Mouse (Mus musculus): ENCODE results near the gene Nyap1.

DNA sequence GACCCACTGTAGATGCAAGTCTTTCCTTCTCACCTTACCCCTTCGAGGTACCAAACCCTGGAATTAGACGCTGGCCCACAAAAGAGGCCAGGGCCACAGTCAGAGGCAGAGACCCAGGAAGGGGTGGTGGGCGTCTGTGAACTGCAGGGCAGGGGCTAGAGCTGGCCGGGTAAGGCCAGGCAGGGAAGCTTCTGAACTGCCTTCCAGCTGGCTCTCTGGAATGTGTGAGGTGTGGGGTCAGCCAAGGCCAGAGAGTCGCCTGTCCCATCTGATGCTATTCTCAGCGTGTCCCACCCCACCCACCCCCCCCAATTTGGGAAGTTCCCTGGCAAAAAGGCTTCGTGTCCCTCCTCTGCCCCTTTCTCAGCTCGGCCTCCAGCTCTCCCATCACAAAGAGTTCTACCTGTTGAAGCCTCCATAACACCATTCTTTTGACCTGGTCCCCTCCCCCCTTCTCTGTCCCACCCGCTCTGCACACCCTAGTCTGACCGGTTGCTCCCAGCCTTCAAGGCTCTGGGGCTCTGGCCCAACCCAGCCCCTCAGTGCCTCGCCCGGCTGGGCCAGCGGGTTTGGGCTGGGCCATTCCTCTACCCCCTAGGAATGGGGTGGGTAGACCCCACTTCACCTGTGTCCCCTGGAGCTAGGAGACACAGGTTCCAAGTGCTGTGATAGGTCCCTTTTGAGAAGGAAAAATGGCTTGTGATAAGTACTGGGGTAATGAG is 11.9 kb upstream of the Nyap1 start:
- no peak for TF ChIP-seq GATA1 (IDR thresholded peaks at IDR 0.05; ENCODE audit: low read length)
- TF ChIP-seq TAL1 (IDR thresholded peaks at IDR 0.05; ENCODE audit: low read length) = no peak

Data from erythroblast, embryonic 14.5 days (primary cell).